Mouse (Mus musculus) ES-Bruce4 (cell line): ENCODE data around the gene Rdh1.

ENCODE experiments used
- CTCF ChIP-seq: IDR thresholded peaks from one replicate; pipeline ENCODE4 v1.8.1; 2011; ENCODE audit warnings: low read depth, low read length
- EP300 ChIP-seq: IDR thresholded peaks from 2 replicates; pipeline ENCODE4 v1.6.1; 2011; ENCODE audit warnings: low read depth, low read length; ENCODE audit not compliant: insufficient read depth
- POLR2A ChIP-seq: IDR thresholded peaks from one replicate; pipeline ENCODE4 v1.8.1; 2011; ENCODE audit warnings: low read length; ENCODE audit not compliant: insufficient read depth

DNA sequence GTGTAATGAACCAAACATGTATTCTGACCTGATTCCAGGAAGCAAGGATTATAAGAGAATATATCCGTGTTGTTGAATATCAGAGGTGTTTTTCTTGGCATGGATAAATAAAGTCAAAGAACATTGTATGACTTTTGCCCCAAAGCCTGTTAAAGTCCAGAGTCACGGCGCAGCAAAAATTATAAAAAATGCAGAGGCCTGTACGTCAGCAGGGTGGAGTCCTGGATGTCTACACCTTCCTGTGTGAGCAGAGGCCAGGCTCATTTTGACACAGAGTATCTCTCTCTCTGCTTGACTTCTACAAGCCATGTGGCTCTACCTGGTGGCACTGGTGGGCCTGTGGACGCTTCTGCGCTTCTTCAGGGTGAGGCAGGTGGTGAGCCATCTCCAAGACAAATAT is 41.4 kb downstream of the Rdh1 start, which contains the start of gene Rdh16:
- TF ChIP-seq POLR2A: no peak
- no peak for TF ChIP-seq CTCF
- no peak for TF ChIP-seq EP300
